Comparison of ENCODE assay signal across 28 mouse cellular contexts in genomic region chr2:154735416-154735815, GRCm38 (mm10). TPM values are rescaled to one million over a fixed set of nuclear protein-coding genes. Genes with fewer than 3 reads are reported as not detected.
"Had no signal": no experiment of that assay in that cellular context is flagged by ENCODE, and none has a peak within 500 bp of the region (broad histone marks: within the 10 kb centered on the region; RNA-seq: fewer than 3 reads in every experiment).

No protein-coding gene starts in this region.

- H3K9ac ChIP-seq: intestine, embryonic 15.5 days; liver, embryonic 12.5 days; liver, embryonic 15.5 days; lung, embryonic 15.5 days; midbrain, embryonic 13.5 days had no signal

- H3K27ac ChIP-seq: intestine, embryonic 15.5 days; layer of hippocampus, adult 2 months; liver, embryonic 12.5 days; liver, embryonic 15.5 days; lung, embryonic 15.5 days; midbrain, embryonic 10.5 days; midbrain, embryonic 13.5 days had no signal

- H3K4me1 ChIP-seq: liver, embryonic 12.5 days; liver, embryonic 15.5 days; midbrain, embryonic 10.5 days had no signal

- H3K36me3 ChIP-seq: intestine, embryonic 15.5 days; liver, embryonic 12.5 days; liver, embryonic 15.5 days; lung, embryonic 15.5 days; midbrain, embryonic 10.5 days; midbrain, embryonic 13.5 days had no signal

- H3K4me3 ChIP-seq: intestine, embryonic 15.5 days; layer of hippocampus, adult 2 months; liver, embryonic 12.5 days; liver, embryonic 15.5 days; lung, embryonic 15.5 days; megakaryocyte, embryonic 14.5 days; midbrain, embryonic 10.5 days; midbrain, embryonic 13.5 days; myocyte had no signal

- DNase-seq: kidney, adult 11 months; kidney, postnatal 14 days; layer of hippocampus, adult 9-11 months; liver; lung, adult 18-20 months; lung, postnatal 10 days; lung, postnatal 36 days; right cerebral cortex, postnatal 25 days; spleen, adult 18-20 months; thymus, adult 18-20 months; thymus, postnatal 36 days had no signal

- H3K27me3 ChIP-seq: intestine, embryonic 15.5 days; lung, embryonic 15.5 days; midbrain, embryonic 13.5 days had no signal

- H3K4me2 ChIP-seq: intestine, embryonic 15.5 days; liver, embryonic 12.5 days; liver, embryonic 15.5 days; lung, embryonic 15.5 days; midbrain, embryonic 13.5 days had no signal

- ATAC-seq: liver, embryonic 12.5 days; midbrain, embryonic 13.5 days; midbrain, embryonic 16.5 days had no signal

- H3K9me3 ChIP-seq: intestine, embryonic 15.5 days; liver, embryonic 12.5 days; liver, embryonic 15.5 days; lung, embryonic 15.5 days; megakaryocyte, embryonic 14.5 days; midbrain, embryonic 10.5 days; midbrain, embryonic 13.5 days had no signal

RNA-seq across cellular contexts. Expression of gene Gm14214, which starts 34.4 kb away (rescaled TPM):
- polyA plus RNA-seq: hindbrain, embryonic 16.5 days; intestine, embryonic 15.5 days; large intestine, adult 2 months; limb, embryonic 11.5 days; liver, embryonic 12.5 days; liver, embryonic 15.5 days; lung, embryonic 15.5 days; midbrain, embryonic 10.5 days; midbrain, embryonic 13.5 days; midbrain, embryonic 16.5 days; myocyte; neural tube, embryonic 11.5 days; stomach, embryonic 16.5 days; testis, adult 2 months; urinary bladder, adult 2 months had no signal

RNA-seq across cellular contexts. Expression of gene a, which starts 55.8 kb away (rescaled TPM):
- polyA plus RNA-seq: lung, embryonic 15.5 days; myocyte; urinary bladder, adult 2 months had no signal
